Mouse (Mus musculus) lung, postnatal 10 days (tissue): ENCODE results near the gene Kansl1l.
"Not testable (repeated sequence)": the region's sequence is repeated elsewhere in the genome, so short reads cannot be mapped to it uniquely, and the experiment has no call there.

Experiments used
- DNase-seq: peaks from one replicate; pipeline ENCODE4 v3.0.0; 2021

Gene Kansl1l

DNA sequence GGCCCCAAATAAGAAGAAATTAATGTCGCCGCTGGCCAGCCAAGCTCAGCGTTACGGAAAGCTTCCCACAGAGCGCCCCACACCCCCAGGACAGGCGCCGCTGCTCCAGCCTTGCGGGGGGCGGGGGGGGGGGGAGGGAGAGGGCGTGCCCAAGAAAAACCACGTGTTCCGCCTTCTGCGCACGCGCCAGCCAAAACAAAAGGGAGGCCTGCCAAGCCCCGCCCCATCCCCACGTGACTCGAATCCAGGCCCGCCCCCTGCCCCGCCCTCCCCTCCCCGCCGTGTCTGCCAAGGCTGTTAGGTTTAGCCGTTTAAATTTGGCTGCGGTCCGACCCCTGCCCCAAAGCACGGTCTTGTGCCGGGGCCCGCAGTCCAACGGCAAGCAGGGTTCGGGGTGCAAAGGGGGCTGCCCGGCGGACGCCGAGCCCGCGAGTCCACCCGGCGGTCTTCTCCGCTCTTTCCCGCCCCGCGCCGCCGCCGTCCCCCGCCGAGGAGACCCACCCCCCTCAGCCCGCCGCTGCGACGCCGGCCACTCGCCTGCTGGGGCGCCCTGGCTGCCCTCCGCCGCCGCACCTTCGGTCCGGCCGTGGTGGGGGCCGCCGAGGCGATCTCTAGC, 417 bp downstream of the Kansl1l start:
- peak; percentile 88 for DNase-seq

DNA sequence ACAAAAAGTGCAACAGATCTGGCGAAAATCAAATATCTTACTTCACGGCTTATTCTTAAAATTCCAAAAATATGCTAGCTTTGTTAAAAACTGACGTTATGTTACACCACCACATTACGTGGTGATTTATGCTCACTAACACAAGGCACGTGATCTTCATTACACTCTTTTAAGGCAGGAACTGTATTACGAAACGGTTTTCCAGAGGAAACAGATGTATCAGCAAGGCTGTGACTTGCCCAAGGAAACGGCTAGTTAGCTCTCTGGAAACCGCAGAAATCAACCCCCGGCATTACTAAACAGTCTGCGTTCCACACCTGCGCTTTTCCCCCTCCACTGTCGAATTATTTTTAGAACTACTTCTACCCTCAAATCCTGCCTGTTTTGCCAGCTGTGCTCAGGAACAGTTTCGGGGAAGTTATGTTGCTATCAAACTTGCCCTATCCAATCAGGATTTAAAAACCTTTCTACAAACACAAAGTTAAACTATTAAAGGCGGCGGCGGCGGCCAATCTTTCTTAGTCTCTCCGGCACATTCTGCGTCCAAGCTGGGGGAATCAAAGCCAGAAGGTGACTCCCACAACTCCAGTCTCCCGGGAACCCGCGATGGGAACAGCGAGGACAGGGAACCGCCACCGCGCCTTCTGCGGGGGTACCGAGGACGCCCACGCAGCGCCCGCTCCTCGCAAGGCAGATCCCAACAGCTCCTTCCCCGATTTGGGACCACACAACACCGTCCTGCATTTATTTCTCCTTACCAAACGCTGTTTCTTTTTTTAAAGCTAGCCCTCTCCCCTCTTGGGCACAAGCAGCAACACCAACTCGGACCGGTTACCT, 1.2 kb downstream of the Kansl1l start:
- peak; percentile 63 for DNase-seq

DNA sequence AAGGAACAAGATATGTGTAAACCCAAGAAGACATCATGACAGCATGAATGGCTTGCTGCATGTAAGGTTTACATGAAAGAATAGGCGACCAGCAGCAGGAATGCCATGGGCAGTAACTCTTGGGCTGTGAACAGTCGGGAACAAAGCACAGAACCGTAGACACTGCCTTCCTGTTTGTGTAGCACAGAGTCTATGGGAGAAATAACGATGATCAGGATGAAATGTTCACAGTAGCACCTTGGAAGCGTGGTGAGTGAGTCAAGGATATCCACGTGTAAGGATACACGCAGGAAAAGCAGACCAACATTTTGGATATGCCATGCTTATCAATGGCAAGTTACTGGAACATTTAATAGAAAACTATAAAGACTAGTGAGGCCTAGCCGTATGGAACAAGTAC, 2.6 kb downstream of the Kansl1l start:
- no peak for DNase-seq

DNA sequence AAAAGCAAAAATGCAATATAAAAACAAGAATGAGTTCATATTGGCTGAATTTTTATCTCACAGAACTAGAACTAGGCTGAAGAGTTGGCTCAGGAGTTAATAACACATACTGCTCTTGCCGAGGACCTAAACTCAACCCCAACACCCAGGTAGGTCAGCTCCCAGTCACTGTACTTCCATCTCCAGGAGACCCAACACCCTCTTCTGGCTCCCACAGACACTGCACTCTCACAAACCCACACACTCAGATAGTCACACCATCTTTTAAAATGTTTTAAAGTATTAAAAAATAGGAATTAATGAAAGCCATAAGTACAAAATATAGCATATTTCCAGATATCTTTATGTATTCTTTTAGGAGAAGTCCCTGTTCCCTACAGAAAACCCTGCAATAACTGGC, 4.2 kb downstream of the Kansl1l start:
- DNase-seq, result no peak

DNA sequence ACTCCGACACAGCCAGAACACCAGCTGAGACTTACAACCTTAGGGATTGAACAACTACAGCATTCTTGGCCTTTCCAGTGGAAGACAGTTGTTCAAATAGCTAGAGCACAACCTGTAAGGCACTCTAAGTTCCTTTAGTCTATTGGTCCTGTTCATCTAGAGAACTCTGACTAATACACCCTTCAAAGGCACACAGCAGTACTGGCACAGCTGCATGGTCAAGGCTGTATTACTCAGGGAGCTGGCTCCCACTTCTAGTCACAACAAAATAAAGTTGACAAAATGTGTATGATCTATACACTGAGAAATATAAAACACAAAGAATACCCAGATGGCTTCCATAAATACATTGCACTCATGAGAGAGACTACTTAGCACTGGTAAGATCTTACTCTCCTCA, 10.5 kb downstream of the Kansl1l start:
- DNase-seq, result no peak

DNA sequence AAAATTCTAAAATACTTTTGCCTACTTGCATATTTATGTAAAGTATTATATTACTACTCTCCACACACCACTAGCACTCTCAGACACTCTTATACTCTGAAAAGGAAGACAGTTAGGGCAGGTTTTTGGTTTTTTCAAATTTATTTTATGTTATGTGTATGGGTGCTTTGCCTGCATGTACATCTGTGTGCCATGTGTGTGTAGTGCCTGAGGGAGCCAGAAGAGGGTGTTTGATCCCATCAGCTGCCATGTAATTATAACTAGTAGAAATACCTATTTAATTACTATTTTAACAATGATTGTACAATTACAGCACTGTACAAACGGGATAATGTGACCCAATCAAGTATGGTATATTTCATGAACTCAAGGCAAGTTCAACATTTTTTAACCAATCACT, 12.0 kb downstream of the Kansl1l start:
- DNase-seq, result no peak

DNA sequence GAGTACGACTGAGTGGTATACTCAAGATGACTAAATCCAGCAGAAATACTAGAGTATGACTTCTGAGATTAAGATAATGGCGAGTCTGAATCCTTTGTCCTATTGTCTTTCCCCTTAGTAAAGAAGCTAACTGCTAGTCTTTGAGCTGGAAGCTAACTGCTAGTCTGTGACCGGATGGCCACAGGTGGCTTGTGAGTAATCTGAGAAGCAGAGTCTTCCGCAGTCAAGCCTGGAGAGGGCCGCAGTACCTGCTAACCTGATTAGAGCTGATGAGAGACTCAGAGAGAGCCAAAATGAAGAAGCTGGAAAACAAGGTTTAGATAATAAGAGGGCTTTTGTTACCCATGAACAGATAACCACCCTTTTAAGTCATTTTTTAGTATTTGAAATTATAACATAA, 12.7 kb downstream of the Kansl1l start:
- no peak for DNase-seq

DNA sequence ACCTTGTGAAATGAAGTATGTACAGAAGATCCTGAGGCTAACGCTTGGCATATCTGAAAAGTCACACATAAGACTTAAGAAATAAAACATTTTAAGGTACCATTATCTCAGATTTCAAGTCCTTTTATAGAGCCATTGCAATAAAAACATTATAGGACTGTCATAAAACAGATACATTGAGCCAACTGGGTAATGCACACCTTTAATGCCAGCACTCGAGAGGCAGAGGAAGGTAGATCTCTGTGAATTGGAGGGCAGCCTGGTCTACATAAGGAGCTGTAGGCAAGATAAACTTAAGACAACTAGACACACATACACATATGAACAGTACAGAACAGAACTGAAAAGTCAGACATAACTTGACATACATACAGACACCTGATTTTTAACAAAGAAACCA, 19.4 kb downstream of the Kansl1l start:
- no peak for DNase-seq

DNA sequence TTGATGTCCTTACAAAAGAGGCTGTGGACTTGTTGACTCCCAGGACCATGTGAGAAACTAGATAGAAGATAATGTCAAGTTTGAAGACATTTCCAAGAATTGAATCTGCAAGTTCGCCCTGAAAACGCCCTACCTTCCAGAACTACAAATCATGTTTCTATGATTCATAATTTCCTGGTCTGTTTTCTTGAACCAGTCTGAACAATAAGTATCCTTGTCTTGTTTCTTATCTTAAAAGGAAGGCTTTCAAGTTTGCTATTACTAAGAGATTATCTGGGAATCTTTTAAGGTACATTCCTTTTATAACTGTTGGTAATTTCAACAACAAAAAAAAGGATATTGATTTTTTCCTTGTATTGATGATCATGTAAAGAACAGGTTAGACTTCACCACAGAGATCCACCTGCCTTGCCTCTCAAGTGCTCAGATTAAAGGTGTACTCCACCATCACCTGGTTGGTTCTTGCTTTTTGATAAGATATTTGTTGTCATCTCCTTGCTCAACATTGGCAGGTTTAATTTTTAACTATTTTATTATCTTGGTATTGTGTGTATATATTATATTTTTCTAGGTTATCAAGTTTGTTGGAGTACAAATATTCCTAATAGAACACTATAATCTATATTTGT, 24.4 kb downstream of the Kansl1l start:
- no peak for DNase-seq

DNA sequence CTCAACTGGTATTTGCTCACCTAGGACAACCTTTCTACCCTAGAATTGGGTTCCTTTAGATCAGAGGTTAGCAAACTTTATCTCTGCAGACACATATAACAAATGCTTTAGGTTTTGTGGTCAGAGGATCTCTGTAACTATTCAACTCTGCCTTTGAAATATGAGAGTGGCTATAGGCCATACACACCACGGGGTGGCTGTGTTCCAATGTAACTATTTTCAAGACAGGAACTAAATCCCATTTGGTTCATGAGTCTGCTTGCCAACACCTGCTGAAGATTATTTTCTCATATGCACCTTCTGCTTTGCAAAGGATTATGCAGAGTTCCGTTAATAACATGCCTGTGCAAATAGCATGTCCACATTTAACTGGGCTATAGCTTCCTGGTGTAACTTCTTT, 35.1 kb downstream of the Kansl1l start:
- no peak for DNase-seq

DNA sequence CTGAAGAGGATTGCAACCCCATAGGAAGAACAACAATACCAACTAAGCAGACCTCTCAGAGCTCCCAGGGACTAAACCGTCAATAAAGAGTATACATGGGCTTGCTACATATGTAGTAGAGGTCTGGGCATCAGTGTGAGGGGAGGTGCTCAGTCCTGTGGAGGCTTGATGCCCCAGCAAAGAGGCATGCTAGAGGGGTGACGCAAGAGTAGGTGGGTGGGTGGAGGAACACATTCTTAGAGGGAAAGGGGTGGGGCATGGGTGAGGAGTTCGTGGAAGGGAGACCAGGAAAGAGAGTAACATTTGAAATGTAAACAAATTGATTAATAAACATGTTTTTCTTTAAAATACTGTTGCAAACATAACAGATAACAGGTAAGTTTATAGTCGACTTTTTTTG, 36.3 kb downstream of the Kansl1l start:
- no peak for DNase-seq

DNA sequence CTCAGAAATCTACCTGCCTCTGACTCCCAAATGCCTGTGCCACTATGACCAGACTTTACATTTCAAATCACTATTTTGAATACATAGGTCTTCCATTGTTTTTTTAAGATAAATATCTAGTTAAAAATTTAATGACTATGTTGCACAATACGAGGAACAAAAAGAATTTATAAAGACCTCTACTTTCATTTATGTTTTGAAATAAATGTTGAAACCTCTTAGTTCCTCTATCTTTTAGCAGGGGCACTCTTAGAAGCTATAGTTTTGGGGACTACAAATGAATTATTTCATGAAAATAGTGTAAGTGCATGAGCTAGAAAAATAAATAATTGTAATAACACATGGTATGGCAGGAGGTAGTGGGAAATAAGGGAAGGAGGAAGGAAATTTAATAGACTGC, 38.6 kb downstream of the Kansl1l start:
- no peak for DNase-seq

DNA sequence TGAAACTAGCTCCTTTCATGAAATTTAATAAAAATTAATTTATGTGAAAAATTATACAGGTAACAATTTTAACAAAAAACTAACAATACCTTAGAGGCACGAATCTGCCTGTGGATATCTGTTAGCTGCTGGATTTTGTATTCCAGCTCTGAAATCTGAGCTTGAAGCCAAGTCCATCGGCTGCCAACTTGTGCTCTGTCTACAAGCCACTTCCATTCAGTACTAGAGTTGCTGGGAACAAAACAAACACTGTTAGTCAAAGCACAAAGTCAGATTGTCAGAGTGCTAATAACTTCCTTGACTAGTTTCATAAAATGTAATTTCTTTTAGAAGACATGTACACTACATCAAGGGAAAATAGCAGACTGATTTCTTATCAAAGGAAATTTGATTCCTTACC, 39.5 kb downstream of the Kansl1l start:
- DNase-seq, result peak; percentile 20

DNA sequence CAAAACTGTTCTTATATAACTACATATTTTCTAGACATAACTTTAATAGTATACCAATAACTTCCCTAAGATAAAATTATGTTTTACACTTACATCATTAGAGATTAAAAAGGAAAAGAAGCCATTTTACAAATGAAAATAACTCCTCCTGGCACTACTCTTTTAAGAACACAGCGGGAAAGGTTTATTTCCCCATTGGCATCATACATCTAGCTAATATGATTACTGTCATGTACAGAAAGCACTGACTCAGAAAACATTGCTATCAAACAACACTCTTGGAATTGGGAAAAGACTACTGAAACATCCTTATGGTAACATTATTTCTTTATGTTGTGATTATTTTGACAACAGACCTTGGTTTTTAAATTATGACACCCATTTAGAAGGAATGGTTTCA, 48.6 kb downstream of the Kansl1l start:
- no peak for DNase-seq

DNA sequence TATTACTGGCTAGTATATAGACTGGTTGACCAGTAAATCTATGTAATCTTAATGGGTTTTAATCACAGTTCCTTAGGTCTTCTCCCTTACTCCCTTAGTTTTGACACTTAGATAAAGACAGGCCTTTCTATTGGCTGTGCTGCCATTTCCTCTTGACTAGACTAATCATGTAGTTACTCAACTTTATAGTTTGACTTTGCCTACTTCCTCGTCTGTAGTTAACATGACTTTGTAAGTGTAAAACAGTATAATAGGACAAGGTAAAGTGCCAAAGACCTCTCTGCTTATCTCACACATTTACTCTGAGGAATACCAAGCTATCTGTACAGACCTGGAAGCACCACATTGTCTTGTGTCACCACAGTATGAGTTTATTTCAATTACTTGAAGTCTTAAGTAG, 86.8 kb downstream of the Kansl1l start:
- DNase-seq, result no peak

DNA sequence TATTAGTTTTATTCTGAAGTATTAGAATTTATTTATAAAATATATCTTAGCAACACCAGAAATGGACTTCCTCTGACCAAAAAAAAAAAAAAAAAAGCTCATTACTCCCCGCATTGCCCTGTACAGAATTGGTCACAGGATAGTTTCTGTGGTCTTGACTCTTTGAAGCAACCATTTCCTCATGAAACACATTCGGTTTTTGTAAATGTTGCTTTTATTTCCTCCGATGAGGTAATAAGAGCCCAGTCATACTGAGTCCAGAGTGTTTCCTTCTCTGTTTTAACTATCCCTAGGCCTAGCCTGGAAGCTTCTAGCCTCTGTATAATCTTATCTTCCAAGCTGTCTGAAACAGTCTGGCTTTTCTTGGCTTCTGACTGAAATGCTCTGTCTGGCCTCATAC, 104.5 kb downstream of the Kansl1l start:
- DNase-seq, result no peak

DNA sequence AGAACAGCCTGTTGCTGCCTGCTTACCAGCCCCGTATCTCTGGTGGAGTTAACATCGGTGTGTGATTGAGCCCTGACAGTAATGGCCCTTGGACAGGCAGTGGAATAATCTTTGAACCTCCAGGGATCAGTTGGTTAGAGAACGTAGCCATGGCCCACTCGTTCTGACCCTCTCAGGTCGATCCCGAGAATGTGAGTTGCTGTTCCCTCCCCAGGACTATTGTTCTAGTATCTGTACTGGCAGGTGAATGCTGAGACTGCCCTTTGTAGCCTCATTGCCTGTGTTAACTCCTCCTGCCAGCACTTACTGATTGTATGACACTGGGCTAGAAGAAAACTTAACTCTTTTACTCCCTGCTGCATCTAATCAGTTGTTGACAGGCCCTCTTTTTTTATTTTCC, 112.8 kb downstream of the Kansl1l start:
- DNase-seq, result no peak

DNA sequence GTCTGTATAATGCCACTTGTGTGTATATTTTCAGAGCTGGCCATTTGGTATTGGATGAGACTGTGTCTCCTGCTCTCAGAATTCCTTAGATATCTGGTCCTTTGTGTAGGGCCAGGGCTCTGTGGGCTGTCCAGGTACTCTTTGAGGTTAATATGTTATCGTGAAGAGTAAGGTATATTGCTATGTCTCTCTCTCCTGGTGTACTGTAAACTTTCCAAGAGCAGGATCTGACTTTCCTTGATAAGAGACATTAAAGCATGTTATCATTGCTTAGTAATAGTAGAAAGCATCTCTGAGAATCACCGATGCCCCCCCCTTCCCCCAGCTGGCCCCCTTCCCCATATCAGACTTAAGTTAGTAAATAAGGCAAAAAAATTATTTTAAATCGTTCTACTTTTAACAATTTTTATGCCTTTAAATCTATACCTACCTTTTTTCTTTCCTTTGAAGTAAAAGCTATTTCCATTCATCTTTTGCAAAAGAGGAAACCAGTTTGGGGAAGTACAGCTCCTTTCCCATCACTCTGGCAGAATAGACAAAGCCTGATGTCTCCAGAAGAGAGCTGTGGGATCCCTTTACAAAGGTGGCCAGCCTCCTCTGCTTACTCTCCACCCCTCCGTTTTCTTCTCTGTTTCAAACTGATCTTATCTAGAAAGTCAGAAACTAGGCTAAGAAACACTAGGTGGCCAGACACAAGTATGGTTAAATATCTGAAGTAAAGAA, 114.6 kb downstream of the Kansl1l start:
- no peak for DNase-seq

DNA sequence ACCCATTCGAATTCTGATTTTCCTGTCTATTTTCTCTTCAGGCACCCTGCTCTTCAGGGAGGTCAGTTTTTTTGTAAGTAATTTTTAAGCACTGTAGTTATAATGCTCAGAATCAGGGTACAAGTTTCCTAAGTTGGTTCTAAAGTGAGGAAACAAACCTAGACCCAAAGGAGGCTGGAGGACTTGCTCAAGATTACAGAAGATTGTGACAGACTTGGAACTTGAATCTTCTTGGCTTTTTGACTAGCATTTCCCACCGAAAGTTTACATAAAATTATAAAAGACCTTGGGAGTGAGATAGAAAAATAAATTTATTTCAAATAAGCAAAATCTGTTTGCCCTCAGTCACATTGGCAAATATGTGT, 115.8 kb downstream of the Kansl1l start:
- DNase-seq, result peak; percentile 4

DNA sequence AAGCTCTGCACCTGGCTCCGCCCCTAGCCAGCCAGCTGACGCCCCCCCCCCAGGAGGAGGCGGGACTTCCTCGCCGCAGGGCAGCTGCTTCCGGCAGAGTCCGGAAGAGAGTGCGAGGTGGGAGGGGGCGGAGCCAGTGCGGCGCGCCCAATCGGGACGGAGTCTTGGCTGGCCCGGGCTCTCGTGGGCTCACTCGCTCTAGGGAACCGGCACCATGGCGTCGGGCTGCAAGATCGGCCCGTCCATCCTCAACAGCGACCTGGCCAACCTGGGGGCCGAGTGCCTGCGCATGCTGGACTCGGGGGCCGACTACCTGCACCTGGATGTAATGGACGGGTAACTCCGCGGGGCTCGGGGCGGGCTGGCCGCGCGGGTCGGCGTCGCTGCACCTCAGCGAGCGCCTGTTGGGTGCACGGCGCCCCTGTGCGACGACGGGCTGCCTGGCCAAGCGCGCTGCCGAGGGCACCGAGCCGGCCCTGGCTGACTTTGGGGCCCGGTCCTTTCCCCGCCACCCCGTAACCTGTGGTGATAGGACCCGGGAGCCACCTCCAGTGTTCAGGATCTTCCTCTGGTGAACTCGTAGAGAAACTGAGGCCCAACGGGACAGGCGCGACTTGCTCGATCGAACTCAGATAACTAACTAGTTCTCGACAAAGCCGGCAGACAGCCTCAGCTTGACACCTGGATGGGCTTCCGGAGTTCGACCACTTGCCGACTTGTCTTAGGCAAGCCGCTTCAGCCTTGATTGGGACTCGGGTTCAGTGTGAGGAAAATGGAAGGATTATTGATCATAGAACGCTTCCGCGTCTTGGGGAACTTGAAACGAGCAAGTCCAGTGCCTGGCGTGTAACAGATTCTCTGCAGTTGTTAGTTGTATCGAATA, 116.4 kb downstream of the Kansl1l start, which contains the start of gene Rpe:
Rpe (plus strand) TSS at position 139 of the 883 bp plus-strand sequence.
- peak; percentile 97 for DNase-seq

DNA sequence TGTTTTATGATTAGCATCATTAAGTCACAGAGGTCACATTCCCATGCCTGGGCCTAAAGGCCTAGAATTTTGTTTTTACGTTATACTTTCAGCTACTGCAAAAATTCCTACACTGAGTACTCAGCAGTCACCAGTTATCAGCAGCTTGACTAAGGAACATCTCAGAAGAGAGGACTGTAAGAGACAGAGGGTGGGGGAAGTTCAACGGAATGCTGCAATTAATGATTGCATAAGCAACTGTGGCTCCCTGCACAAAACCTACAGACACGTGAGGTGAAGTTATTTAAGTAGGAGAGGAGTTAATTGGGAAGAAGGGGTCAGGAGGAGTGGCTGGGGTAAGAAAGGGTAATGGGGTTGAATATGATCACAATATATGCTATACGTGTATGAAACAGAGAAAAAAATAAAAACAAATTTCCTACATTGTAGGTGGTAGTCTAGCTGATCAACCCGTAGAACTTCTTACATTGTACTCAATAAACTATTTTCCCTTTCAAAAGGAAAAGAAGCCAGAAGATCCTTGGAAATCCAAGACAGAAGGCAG, 117.1 kb downstream of the Kansl1l start:
- no peak for DNase-seq

DNA sequence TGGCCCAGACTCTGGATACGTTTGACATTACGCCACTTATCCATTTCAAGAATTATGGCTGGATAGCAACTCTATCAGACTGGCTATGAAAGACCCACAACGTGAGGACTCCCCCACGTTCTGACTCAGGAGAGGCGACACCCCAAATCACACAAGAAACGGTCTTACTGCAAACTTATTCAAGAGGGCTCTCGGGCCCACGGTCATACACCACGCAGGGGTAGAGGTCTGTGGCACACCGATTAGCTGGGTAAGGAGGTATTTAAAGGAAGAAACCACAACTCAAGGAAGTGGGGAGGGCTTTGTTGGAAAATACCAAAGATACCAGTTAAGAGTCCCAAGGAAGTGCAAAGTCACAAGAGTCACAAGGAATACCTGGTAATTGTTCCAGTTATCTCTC, 117.7 kb downstream of the Kansl1l start:
- DNase-seq, result not testable (repeated sequence)
